Mouse (Mus musculus): ENCODE data around the gene Gm14151. TPM values are rescaled to one million over a fixed set of nuclear protein-coding genes. Genes with fewer than 3 reads are reported as not detected.
A peak's percentile ranks its signal among the peaks of the same experiment; 100 is the strongest.

Gene Gm14151
- polyA plus RNA-seq, 1 experiment: not detected

DNA sequence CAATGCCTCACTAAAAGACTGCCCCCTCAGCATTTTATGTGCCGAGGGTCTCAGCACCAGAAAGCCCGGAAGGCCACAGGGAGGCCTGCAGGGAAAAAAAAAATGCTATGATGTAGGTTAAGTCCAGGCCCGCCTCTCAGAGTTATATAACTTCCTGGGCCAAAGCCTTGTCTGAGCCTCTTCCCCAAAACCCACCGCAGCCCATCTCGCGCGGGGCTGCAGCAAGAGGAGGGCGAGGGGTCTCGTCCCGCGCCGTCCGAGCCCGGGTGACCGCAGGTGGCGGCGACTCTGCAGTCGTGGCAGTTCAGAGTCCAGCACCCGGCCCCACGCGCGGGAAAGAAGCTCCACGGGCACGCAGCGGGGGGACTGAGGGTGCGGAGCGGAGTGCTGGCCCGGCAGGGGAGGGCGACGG is 53.3 kb downstream of the Gm14151 start:
- peak overlapping the region; percentile 94 for H3K4me3 ChIP-seq (ENCODE audit: low read depth, low read length)
- H3K27ac ChIP-seq (ENCODE audit: insufficient read depth, low read length): no peak overlapping the region
- H3K36me3 ChIP-seq (ENCODE audit: control insufficient read depth, insufficient read depth, low read length, poor library complexity, severe bottlenecking): no peaks in the 10 kb centered on the region; the same call in 1 of the 2 replicates
- H3K4me1 ChIP-seq (ENCODE audit: control insufficient read depth, insufficient read depth, low read length): no peaks in the 10 kb centered on the region
- no peaks in the 10 kb centered on the region for H3K9me3 ChIP-seq (replicated peaks; ENCODE audit: control insufficient read depth, insufficient read depth, low read length, poor library complexity, severe bottlenecking)
- no peaks in the 10 kb centered on the region for H3K27me3 ChIP-seq (ENCODE audit: control insufficient read depth, insufficient read depth, low read length, poor library complexity, severe bottlenecking)
- peak overlapping the region; percentile 99 for H3K9ac ChIP-seq (ENCODE audit: low read depth, poor library complexity, severe bottlenecking)
- TF ChIP-seq POLR2A (IDR thresholded peaks at IDR 0.05; ENCODE audit: insufficient read depth, low read length) (no peak), EP300 (IDR thresholded peaks at IDR 0.05; ENCODE audit: insufficient read depth, low read depth, low read length) (no peak), CTCF (IDR thresholded peaks at IDR 0.05; ENCODE audit: low read depth, low read length) (no peak)

DNA sequence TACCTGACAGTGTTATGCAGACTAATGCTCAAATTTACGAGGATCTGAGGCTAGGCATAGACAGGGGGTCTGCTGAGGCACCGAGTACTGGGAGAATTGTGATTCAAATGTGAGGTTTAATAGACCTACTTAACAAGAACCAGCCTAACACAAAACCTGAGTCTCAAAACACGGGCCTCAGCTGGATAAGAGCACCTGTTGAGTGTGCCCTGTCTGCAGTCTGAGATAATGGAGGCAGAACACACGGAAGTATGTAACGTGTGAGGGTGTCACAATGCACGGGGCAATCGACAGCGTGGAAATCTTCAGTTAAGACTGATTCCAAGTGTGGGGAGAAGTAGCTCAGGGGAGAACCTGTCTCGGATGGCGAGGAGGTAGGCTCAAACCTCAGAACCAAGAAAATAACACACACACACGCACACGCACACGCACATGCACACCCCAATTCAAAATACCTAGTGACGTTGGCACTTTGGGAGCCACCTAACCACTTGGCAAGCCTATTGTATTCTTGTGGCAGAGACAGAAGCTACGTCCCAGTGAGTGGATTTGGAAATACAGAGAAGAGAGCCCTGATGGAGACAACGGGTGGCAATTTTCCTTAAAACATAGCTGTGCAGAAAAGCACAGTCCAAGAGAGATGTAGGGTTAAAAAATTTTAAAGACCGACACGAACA is 54.1 kb downstream of the Gm14151 start:
- Histone ChIP-seq H3K36me3 (ENCODE audit: control insufficient read depth, insufficient read depth, low read length, poor library complexity, severe bottlenecking) (no peaks in the 10 kb centered on the region; the same call in 1 of the 2 replicates), H3K27ac (ENCODE audit: insufficient read depth, low read length) (no peak overlapping the region), H3K9me3 (replicated peaks; ENCODE audit: control insufficient read depth, insufficient read depth, low read length, poor library complexity, severe bottlenecking) (no peaks in the 10 kb centered on the region), H3K9ac (ENCODE audit: low read depth, poor library complexity, severe bottlenecking) (peak overlapping the region; percentile 99), H3K4me3 (ENCODE audit: low read depth, low read length) (peak overlapping the region; percentile 60), H3K27me3 (ENCODE audit: control insufficient read depth, insufficient read depth, low read length, poor library complexity, severe bottlenecking) (no peaks in the 10 kb centered on the region), H3K4me1 (ENCODE audit: control insufficient read depth, insufficient read depth, low read length) (no peaks in the 10 kb centered on the region)
- TF ChIP-seq EP300 (IDR thresholded peaks at IDR 0.05; ENCODE audit: insufficient read depth, low read depth, low read length) (no peak), CTCF (IDR thresholded peaks at IDR 0.05; ENCODE audit: low read depth, low read length) (no peak), POLR2A (IDR thresholded peaks at IDR 0.05; ENCODE audit: insufficient read depth, low read length) (no peak)

DNA sequence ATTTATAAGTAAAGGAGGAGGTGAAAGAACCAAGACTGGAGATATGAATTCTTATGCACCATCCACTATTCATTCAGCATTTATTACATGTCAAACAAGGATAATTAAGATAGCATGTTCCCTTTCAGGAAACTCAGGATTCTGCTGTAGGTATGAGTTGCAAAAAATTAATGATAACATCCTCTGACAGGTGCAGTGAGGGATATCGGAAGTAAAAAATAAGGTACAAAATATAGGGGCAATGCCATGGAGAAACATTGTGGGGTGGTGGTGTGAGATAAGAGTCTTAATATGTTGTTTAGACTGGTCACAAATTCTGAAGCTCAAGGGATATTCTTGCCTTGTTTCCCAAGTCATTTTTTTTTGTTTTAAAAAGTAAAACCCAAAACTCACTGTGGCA is 54.9 kb downstream of the Gm14151 start:
- H3K36me3 ChIP-seq (ENCODE audit: control insufficient read depth, insufficient read depth, low read length, poor library complexity, severe bottlenecking): no peaks in the 10 kb centered on the region; the same call in 1 of the 2 replicates
- no peaks in the 10 kb centered on the region for H3K27me3 ChIP-seq (ENCODE audit: control insufficient read depth, insufficient read depth, low read length, poor library complexity, severe bottlenecking)
- H3K9ac ChIP-seq (ENCODE audit: low read depth, poor library complexity, severe bottlenecking): no peak overlapping the region
- H3K27ac ChIP-seq (ENCODE audit: insufficient read depth, low read length): no peak overlapping the region
- H3K4me1 ChIP-seq (ENCODE audit: control insufficient read depth, insufficient read depth, low read length): no peaks in the 10 kb centered on the region
- no peak for TF ChIP-seq EP300 (IDR thresholded peaks at IDR 0.05; ENCODE audit: insufficient read depth, low read depth, low read length)
- TF ChIP-seq POLR2A (IDR thresholded peaks at IDR 0.05; ENCODE audit: insufficient read depth, low read length): no peak
- no peak for TF ChIP-seq CTCF (IDR thresholded peaks at IDR 0.05; ENCODE audit: low read depth, low read length)
- no peak overlapping the region for H3K4me3 ChIP-seq (ENCODE audit: low read depth, low read length)
- H3K9me3 ChIP-seq (replicated peaks; ENCODE audit: control insufficient read depth, insufficient read depth, low read length, poor library complexity, severe bottlenecking): no peaks in the 10 kb centered on the region

Other genes starting within 250 kb of the Gm14151 start
- gene Abhd12, start 187.6 kb downstream of the Gm14151 start, polyA plus RNA-seq (2011; ENCODE audit: insufficient read depth, insufficient read length, low read depth, missing spikeins): 31.3 and 35.8 TPM in 2 replicates
- 47.0 and 53.0 TPM in 2 replicates for gene Gins1, start 186.9 kb downstream of the Gm14151 start, polyA plus RNA-seq (2011; ENCODE audit: insufficient read depth, insufficient read length, low read depth, missing spikeins)
- gene Ninl, start 53.0 kb downstream of the Gm14151 start, polyA plus RNA-seq (2011; ENCODE audit: insufficient read depth, insufficient read length, low read depth, missing spikeins): 19.1 and 24.7 TPM in 2 replicates
- 18.0 and 20.0 TPM in 2 replicates for gene Nanp, start 53.0 kb downstream of the Gm14151 start, polyA plus RNA-seq (2011; ENCODE audit: insufficient read depth, insufficient read length, low read depth, missing spikeins)
- gene Gm14147, start 5.9 kb upstream of the Gm14151 start, polyA plus RNA-seq (2011; ENCODE audit: insufficient read depth, insufficient read length, low read depth, missing spikeins): not detected in 2 replicates

All from ES-Bruce4 (cell line).